Mouse (Mus musculus): ENCODE data around the gene Rin2. TPM values are rescaled to one million over a fixed set of nuclear protein-coding genes. Genes with fewer than 3 reads are reported as not detected.

Rin2 gene
- total RNA-seq, 1 experiment from 2014 or later: 3.4 TPM

DNA sequence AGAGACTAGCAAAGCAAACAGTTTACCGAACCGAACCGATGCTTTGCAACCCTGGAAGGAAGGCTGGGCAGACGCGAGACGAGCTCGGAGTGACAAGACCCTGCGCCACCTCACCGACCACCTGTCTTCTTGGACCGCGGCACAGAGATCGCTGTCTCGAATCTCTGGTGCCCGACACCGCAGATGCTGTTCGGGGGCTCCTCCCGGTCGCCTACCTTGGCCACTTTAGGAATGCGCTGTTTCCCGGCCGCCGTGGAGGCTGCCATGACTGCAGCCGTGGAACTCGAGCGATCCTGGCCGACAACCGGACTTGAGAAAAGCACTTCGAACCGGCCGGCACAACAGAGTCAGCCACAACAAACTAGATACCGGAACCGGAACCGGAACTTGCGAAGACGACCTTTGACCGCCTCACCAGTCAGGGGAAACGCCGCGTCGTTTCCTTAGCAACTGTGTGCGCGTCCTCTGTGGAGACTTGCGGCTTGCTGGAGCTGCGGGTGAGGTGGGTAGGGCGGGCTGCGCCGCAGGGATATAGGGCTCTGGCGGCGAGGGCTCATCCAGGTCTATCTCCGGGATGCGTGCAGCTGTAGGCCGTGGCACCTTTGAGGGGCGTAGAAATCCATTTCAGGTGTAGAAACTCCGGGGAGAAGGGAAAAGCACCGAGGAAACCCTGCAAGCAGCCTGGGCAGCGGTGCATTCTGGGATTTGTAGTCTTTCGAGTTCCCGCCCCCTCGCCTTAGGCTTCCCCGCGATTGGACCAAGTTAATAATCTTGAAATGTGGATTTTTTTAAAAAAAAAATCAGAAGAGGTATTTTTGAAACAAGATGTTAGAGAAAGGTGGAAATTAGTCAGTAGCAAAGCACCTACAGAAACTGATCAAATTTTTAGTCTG lies 259.6 kb downstream of the Rin2 start, which contains the start of the genes Cfap61 and Crnkl1:
Gene Cfap61 (plus strand): TSS at position 446 of the 893 bp plus-strand sequence.
Gene Crnkl1 (minus strand): TSS at position 676 of the 893 bp plus-strand sequence.
- ATAC-seq (replicated peaks; ENCODE audit: low read depth, poor library complexity, severe bottlenecking): peak; percentile 98

DNA sequence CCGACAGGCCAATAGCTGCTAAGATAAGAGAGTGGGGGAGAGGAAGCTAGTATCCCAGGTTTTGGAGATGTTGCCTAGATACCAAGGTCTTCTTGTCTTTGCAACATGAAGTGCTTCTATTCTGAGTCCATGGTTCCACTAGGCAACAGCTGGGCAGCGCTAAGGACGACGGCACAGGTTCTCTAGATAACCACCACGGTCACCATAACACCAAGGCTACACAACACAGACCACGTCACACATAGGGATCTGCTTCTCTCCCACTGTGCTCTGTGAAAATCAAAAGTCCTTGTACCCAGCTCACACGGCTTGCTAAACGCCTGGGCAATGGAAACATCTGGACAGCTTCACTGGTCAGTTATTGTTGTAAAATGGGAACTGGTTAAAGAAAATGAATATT lies 262.0 kb downstream of the Rin2 start:
- no peak for ATAC-seq (replicated peaks; ENCODE audit: low read depth, poor library complexity, severe bottlenecking)

Other genes starting within 250 kb of the Rin2 start
- 69.9 and 75.7 TPM in 2 replicates for gene Naa20, start 226.9 kb downstream of the Rin2 start, total RNA-seq (2017)

All from common myeloid progenitor, adult 5-6 weeks (primary cell).